Mouse (Mus musculus) forebrain, embryonic 11.5 days (tissue): Measurements from ENCODE around the gene H2-DMa. TPM values are rescaled to one million over a fixed set of nuclear protein-coding genes. Genes with fewer than 3 reads are reported as not detected.

ENCODE experiments used
- ATAC-seq: fragments of 200-750 bp; cut with Nextera tagmentation; replicated peaks from 2 replicates; pipeline ENCODE4 v1.8.0; 2017; ENCODE audit warnings: moderate TSS enrichment; ENCODE audit not compliant: low FRiP score
- DNase-seq: peaks from one replicate; pipeline ENCODE4 v3.0.0-alpha.2; 2017; ENCODE audit warnings: low spot score
- H3K27ac ChIP-seq: fragments of 300-500 bp; sonication (generic); 2 replicates; pipeline ENCODE4 v1.5.1; 2014; ENCODE audit warnings: low read depth, low read length
- H3K27me3 ChIP-seq: fragments of 300-500 bp; sonication (generic); 2 replicates; pipeline ENCODE4 v1.6.1; 2014; ENCODE audit warnings: mild to moderate bottlenecking, low read length, mixed read lengths; ENCODE audit not compliant: control insufficient read depth, insufficient read depth
- H3K36me3 ChIP-seq: fragments of 300-500 bp; sonication (generic); 2 replicates; pipeline ENCODE4 v1.6.1; 2014; ENCODE audit warnings: mild to moderate bottlenecking, low read length, moderate library complexity, mixed read lengths; ENCODE audit not compliant: control insufficient read depth, insufficient read depth
- H3K4me1 ChIP-seq: fragments of 300-500 bp; sonication (generic); replicated peaks from 2 replicates; pipeline ENCODE4 v1.6.1; 2014; ENCODE audit warnings: low read length, mixed read lengths; ENCODE audit not compliant: control insufficient read depth, insufficient read depth
- H3K4me2 ChIP-seq: fragments of 300-500 bp; sonication (generic); 2 replicates; pipeline ENCODE4 v1.6.1; 2014; ENCODE audit warnings: low read depth, mild to moderate bottlenecking, low read length, moderate library complexity, mixed read lengths; ENCODE audit not compliant: severe bottlenecking
- H3K4me3 ChIP-seq: fragments of 300-500 bp; sonication (generic); 2 replicates; pipeline ENCODE4 v1.5.1; 2014; ENCODE audit warnings: low read depth, low read length
- H3K9ac ChIP-seq: fragments of 300-500 bp; sonication (generic); 2 replicates; pipeline ENCODE4 v1.6.1; 2014; ENCODE audit warnings: low read length
- H3K9me3 ChIP-seq: fragments of 300-500 bp; sonication (generic); 2 replicates; pipeline ENCODE4 v1.6.1; 2016; ENCODE audit warnings: low read length, mixed read lengths; ENCODE audit not compliant: control insufficient read depth
- WGBS: fragments of 180-500 bp; shearing (Covaris S2); extraction: QIAGEN DNeasy Blood & Tissue Kit; methylation state at CpG from one replicate; pipeline ENCODE4 v1.1.7; 2014; 5-methylcytosine and 5-hydroxymethylcytosine counted together
- polyA plus RNA-seq: library from polyadenylated mRNA; unstranded; fragments of >200 nt; fragmentation: Nextera tagmentation; extraction: Ambion mirVana; gene quantifications from 2 replicates; pipeline ENCODE4 v1.2.1, GENCODE M21; 2014

The H2-DMa gene
- polyA plus RNA-seq, 1 experiment from 2014 or later = 8.2 TPM

GRCm38 (mm10) chr17:34118873-34119248, 480 bp upstream of the H2-DMa start:
- peak overlapping the region; percentile 95 for H3K4me2 ChIP-seq
- peaks cover 25% of the 10 kb centered on the region for H3K36me3 ChIP-seq
- peak overlapping the region; percentile 100 for H3K9ac ChIP-seq
- DNase-seq = no peak
- no peaks in the 10 kb centered on the region for H3K27me3 ChIP-seq
- H3K9me3 ChIP-seq = no peaks in the 10 kb centered on the region
- ATAC-seq = no peak
- 0% methylated on average over 37 of the region's 38 CpGs for WGBS
- H3K27ac ChIP-seq = peak overlapping the region; percentile 100
- peak overlapping the region; percentile 100 for H3K4me3 ChIP-seq
- H3K4me1 ChIP-seq = peaks cover 16% of the 10 kb centered on the region; the same call in 1 of the 2 replicates

- Histone ChIP-seq H3K9ac (peak overlapping the region; percentile 100), H3K4me3 (peak overlapping the region; percentile 100), H3K9me3 (no peaks in the 10 kb centered on the region), H3K36me3 (peaks cover 14% of the 10 kb centered on the region), H3K4me1 (peaks cover 16% of the 10 kb centered on the region; the same call in 1 of the 2 replicates), H3K4me2 (peak overlapping the region; percentile 95), H3K27ac (peak overlapping the region; percentile 100), H3K27me3 (no peaks in the 10 kb centered on the region)
- WGBS = under 1% methylated on average over 41 of the region's 42 CpGs
- ATAC-seq (peak; percentile 19; the same call in 1 of the 2 replicates), DNase-seq (peak; percentile 94)
These were observed 911 bp downstream of the H2-DMa start for GRCm38 (mm10) chr17:34120180-34120723.

- Histone ChIP-seq H3K4me2 (peak overlapping the region; percentile 95), H3K9ac (peak overlapping the region; percentile 100), H3K27ac (peak overlapping the region; percentile 100), H3K9me3 (no peaks in the 10 kb centered on the region), H3K4me1 (peaks cover 16% of the 10 kb centered on the region; the same call in 1 of the 2 replicates), H3K36me3 (peaks cover 9% of the 10 kb centered on the region), H3K4me3 (peak overlapping the region; percentile 100), H3K27me3 (no peaks in the 10 kb centered on the region)
- DNase-seq (peak; percentile 93), ATAC-seq (peak; percentile 9)
- under 1% methylated on average over 25 of the region's 31 CpGs for WGBS
These were observed 1.5 kb downstream of the H2-DMa start for GRCm38 (mm10) chr17:34120814-34121171.

DNA sequence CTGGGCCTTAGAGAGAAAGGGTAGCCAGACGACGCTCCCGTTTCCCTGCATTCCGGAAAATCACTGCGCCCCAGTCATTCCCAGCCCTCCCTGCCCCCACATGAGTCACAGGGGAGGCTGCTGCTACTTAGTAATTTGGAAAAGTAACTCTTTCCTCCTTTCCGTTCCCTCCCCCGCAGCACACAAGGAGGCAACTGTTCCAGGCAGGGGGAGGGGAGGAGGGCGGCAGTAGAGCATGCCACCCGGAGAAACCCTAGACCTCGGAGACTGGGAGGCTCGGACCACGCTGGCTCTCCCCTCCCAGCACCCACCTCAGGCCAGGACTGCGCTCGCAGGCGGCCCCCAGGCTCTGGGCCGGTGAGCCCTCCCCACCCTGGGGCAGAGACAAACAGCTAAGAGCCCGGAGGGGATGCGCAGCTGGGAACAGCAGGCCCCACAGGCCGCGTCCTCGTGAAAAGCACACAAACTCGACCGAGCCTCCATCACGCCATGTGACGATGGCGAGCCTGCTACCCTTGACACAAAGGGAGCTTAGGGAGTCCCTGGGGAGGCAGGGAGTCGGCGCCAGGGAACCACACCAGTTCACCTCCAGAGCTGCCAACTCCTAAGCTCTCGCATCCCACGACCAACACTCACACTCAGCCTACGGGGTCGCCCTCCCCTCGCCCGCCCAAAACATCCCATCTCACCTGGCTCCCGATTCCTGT, 2.0 kb downstream of the H2-DMa start:
- peaks cover 15% of the 10 kb centered on the region; the same call in 1 of the 2 replicates for H3K4me1 ChIP-seq
- WGBS = under 1% methylated on average over 30 of the region's 35 CpGs
- DNase-seq (peak; percentile 90), ATAC-seq (peak; percentile 26)
- H3K9me3 ChIP-seq = no peaks in the 10 kb centered on the region
- peak overlapping the region; percentile 95 for H3K4me2 ChIP-seq
- peak overlapping the region; percentile 100 for H3K4me3 ChIP-seq
- peak overlapping the region; percentile 100 for H3K27ac ChIP-seq
- no peaks in the 10 kb centered on the region for H3K27me3 ChIP-seq
- H3K36me3 ChIP-seq = peaks cover 6% of the 10 kb centered on the region
- H3K9ac ChIP-seq = peak overlapping the region; percentile 100

- Histone ChIP-seq H3K27ac (peak overlapping the region; percentile 100), H3K4me2 (peak overlapping the region; percentile 95), H3K27me3 (no peaks in the 10 kb centered on the region), H3K4me1 (peaks cover 10% of the 10 kb centered on the region; the same call in 1 of the 2 replicates), H3K36me3 (peaks cover under 1% of the 10 kb centered on the region), H3K9me3 (no peaks in the 10 kb centered on the region), H3K9ac (peak overlapping the region; percentile 100), H3K4me3 (peak overlapping the region; percentile 100)
- ATAC-seq = peak; percentile 12; the same call in 1 of the 2 replicates
- no peak for DNase-seq
- 2% methylated on average over 8 of the region's 10 CpGs for WGBS
These were observed 2.5 kb downstream of the H2-DMa start for GRCm38 (mm10) chr17:34121879-34122187.

GRCm38 (mm10) chr17:34122188-34122984, 3.0 kb downstream of the H2-DMa start, which contains the start of gene Brd2:
Brd2 (minus strand) TSS chr17:34122634.
- Histone ChIP-seq H3K9ac (peak within 1 kb of the TSS; percentile 100), H3K4me1 (peaks cover 6% of the 10 kb centered on the region; the same call in 1 of the 2 replicates), H3K4me3 (peak within 1 kb of the TSS; percentile 100), H3K27me3 (no peaks in the 10 kb centered on the region), H3K27ac (peak within 1 kb of the TSS; percentile 100), H3K36me3 (no peaks in the 10 kb centered on the region; the same call in 1 of the 2 replicates), H3K4me2 (peak within 1 kb of the TSS; percentile 95), H3K9me3 (no peaks in the 10 kb centered on the region)
- ATAC-seq = peak; percentile 58
- under 1% methylated on average over 62 of the region's 75 CpGs for WGBS
- peak; percentile 99 for DNase-seq

DNA sequence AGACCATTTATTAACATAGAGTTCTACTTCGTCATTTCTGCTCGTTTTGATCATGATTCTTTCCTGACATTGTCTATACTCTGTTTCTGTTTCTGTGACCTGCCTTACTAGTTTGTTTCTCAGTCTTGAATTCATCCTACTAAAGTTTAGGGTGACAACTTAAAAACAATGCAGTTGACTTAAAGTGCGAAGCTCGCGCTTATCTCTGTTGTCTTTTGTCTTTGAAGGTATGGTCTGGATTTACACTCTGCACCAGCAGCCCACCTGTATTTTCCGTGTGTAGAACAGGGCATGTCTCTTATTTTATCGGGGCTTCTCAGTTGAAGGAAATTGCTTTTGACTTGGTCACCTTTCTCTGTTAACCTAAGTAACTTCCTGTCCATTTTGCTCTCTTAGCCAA, 3.8 kb downstream of the H2-DMa start:
- Histone ChIP-seq H3K27me3 (no peaks in the 10 kb centered on the region), H3K4me3 (peak overlapping the region; percentile 100), H3K4me1 (peaks cover 6% of the 10 kb centered on the region; the same call in 1 of the 2 replicates), H3K27ac (peak overlapping the region; percentile 100), H3K9me3 (no peaks in the 10 kb centered on the region), H3K36me3 (no peaks in the 10 kb centered on the region; the same call in 1 of the 2 replicates), H3K9ac (peak overlapping the region; percentile 100), H3K4me2 (peak overlapping the region; percentile 95)
- 3% methylated on average over 7 of the region's 7 CpGs for WGBS
- DNase-seq (no peak), ATAC-seq (no peak)

DNA sequence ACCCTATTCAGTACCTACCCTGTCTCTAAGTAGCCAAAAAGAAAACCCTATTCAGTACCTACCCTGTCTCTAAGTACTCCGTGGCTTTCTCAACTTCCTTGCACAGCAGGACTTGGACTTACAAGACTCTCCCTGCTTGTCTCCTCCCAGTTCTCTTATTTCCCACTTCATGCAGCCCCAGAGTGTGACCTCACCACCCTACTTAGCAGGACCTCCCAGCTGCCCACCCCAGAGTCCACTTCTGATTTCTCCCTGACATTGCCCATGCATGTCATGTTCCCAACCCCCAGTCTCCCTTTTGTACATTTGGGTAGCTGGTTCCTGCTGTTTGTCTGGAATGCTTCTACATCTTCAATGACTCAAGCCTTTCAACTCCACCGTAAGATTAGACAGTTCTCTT, 4.2 kb downstream of the H2-DMa start:
- H3K9ac ChIP-seq = peak overlapping the region; percentile 100
- H3K4me1 ChIP-seq = peaks cover 6% of the 10 kb centered on the region; the same call in 1 of the 2 replicates
- H3K4me3 ChIP-seq = peak overlapping the region; percentile 100
- no peak for DNase-seq
- no peaks in the 10 kb centered on the region for H3K9me3 ChIP-seq
- peak overlapping the region; percentile 95 for H3K4me2 ChIP-seq
- no peaks in the 10 kb centered on the region for H3K27me3 ChIP-seq
- peak overlapping the region; percentile 100 for H3K27ac ChIP-seq
- WGBS = 10% methylated on average over 2 of the region's 2 CpGs
- ATAC-seq = no peak
- H3K36me3 ChIP-seq = no peaks in the 10 kb centered on the region; the same call in 1 of the 2 replicates
